Mouse (Mus musculus): Measurements from ENCODE around the gene Sh3kbp1.

DNA sequence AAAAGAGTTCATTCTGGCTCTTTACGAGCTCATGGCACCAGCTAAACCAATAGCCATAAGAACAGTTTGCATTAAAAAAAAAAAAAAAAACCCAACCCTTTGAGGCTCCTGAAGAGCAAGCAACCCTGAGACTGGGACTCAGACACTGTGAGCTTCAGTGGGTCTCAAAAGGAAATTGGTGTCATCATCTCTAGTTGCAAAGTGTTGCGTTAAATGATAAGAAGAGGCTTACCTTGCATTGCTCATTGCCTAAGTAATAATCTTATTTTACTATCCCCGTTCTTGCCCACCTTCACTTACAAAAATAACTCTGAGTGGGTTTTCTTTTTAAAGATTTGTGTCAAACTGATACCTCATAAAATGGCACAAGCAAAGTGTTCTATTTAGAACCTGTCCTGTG lies 21.5 kb downstream of the Sh3kbp1 start:
- TF ChIP-seq EP300 (IDR thresholded peaks at IDR 0.05; ENCODE audit: low read depth) (no peak), CTCF (IDR thresholded peaks at IDR 0.05; ENCODE audit: low read depth) (no peak)
